Mouse (Mus musculus): ENCODE measurements at regions not wholly inside any gene's neighbourhood (a gene's known extent, or its start where the extent isn't known, plus 50 kb on each side); places are given as distances from the start of the nearest gene placed in this dataset.

DNA sequence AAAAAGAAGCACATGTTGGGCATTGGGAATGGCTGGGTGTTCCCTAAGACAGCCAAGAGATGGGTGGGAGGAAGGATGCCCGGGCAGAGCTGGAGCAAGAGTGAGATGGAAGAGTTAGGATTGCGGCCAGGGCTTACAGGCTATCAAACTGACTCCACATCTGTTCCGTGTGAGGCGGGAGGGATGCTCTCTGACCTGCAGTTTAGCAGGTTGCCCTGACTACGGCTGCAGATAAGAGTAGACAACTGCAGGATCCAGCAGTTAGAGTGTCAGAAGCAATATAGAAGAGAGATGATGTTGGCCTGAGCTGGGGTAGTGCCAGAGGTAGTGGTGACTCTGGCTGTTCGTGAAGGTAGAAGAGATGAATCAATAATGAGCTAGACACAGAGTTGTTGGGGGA, 61.6 kb upstream of the Syt6 start:
- no peak for DNase-seq (ENCODE audit: low read depth, low spot score)

DNA sequence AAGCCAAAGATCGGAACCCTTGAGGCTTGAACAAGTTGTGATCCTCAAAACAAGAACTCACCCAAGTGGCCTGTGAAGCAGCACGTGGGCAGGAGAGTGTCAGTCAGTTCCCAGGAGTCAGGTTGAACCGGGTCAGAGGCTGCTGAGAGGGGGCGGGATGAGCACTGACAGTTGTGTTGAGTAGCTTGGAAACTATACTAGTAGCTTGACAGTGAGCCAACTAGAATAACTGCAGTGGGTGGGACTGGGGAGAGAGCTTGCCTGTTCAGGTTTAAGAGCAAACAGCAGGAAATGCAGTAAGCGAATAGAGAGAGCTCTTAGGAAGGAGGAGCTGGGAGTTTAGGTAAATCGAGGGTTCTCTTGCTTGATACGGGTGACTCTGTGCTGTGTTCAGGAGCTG, 61.0 kb upstream of the Syt6 start:
- DNase-seq (ENCODE audit: low read depth, low spot score) = no peak

DNA sequence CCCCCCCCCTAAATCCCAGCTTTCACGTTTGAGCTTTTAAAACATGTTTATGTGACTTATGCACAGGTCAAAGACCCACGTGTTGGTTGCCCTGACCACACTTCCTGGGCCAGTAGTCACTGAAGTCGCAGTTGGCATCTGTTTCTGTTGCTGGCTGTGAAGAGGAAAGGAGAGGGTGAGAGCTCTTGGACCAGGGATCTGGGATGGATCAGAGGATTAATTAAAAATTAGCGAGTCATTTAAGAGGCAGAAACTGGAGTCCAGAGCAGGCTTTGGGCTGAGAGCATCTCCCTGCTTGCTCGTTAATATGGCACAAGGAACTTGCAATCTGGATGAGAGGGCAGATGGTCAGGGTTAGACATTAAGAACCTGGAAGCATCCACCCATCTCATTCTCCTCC, 59.1 kb upstream of the Syt6 start:
- DNase-seq (ENCODE audit: low read depth, low spot score) = no peak

DNA sequence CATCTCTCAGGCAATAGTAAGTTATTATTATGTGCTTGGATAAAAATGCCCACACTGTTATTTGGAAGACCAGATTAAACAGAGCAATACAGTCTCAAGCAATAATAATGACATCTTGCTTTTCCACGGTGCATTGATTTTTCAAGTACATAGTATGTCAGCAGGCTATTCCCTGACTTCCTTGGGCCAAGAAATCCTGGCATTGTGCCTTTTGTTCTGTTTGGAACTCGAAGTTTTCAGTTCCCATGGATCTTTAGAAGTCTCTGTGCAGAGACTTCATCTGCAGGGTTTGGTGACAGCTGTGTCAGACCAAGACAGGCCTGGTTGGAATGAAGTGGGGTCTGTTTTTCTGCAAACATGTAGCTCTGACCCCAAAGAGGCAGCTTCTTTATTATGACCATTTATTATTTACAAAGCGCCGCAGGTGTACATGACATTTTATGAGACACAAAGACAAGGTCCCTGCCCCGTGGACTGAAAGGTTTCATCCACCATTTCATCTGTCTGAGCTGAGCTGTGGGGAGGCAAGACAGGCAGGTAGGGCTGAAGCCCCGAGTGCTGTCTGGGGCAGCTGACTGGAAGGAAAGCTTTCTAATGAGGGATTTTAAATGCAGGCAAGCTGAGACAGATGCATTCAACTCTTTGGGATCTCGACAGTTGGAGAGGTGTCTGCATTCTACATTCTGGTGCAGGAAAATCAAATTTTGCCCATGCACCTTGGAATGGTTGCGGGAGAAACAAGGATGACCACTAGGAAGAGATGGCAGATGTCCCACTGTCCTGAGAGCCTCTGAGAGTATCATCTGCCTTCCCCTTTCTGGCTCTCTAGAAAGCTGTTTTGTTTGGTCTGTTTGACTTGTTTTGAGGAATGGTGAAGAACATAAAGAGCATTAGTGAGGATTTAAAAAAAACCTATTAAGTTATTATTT, 57.4 kb upstream of the Syt6 start:
- DNase-seq (ENCODE audit: low read depth, low spot score) = no peak

DNA sequence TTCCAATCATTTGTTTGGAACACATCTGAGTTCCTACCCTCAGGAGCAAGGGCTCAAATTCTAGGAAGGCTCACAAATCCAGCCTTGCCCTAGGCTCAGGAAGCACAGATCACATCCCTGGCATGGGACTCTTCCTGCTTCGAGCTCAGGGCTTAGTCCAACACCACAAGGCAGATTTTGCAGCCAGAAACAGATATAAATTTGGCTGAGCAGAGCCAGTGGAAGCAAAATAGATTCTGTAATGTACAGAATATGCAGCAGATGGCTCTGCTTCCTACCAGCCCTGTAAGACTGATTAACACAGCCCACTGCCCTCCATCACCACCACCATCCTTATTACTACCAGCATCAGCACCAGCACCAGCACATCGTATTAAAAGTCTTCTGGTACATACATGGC, 56.4 kb upstream of the Syt6 start:
- peak; percentile 58 for DNase-seq (ENCODE audit: low read depth, low spot score)
